Comparison of ENCODE assay signal across 7 mouse cellular contexts in genomic region chr8:48221724-48222428, GRCm38 (mm10).
A peak's percentile ranks its signal among the peaks of the same experiment; 100 is the strongest.
DNase-seq lines count a peak whose midpoint lies in the region; ATAC-seq and TF ChIP-seq lines count a peak whose summit lies in the region.

No protein-coding gene starts in this region.

- TF ChIP-seq EP300 in heart, postnatal 0 days (IDR thresholded peaks at IDR 0.05; ENCODE audit: low read depth), result no peak

- H3K4me1 ChIP-seq in heart, postnatal 0 days (ENCODE audit: control insufficient read depth, insufficient read depth), result no peaks in the 10 kb centered on the region
- no peaks in the 10 kb centered on the region for H3K4me1 ChIP-seq in liver, embryonic 12.5 days

- H3K36me3 ChIP-seq in heart, postnatal 0 days (replicated peaks; ENCODE audit: control insufficient read depth, insufficient read depth, low read length), result no peaks in the 10 kb centered on the region
- H3K36me3 ChIP-seq in liver, embryonic 12.5 days, result no peaks in the 10 kb centered on the region

- H3K9me3 ChIP-seq in heart, postnatal 0 days (replicated peaks; ENCODE audit: control insufficient read depth, low read length), result no peaks in the 10 kb centered on the region
- H3K9me3 ChIP-seq in liver, embryonic 12.5 days (replicated peaks), result no peaks in the 10 kb centered on the region

- H3K4me2 ChIP-seq in heart, postnatal 0 days (ENCODE audit: low read depth, low read length), result peak overlapping the region; percentile 74
- peak overlapping the region; percentile 53 for H3K4me2 ChIP-seq in liver, embryonic 12.5 days

- 0 out of 2 replicates have a peak, but pooled peaks cover 7% of the 10 kb centered on the region for H3K27me3 ChIP-seq in heart, postnatal 0 days (ENCODE audit: control insufficient read depth, insufficient read depth, low read length)
- no peaks in the 10 kb centered on the region for H3K27me3 ChIP-seq in liver, embryonic 12.5 days (replicated peaks)

- peak overlapping the region; percentile 48 for H3K4me3 ChIP-seq in heart, postnatal 0 days (ENCODE audit: low read depth, low read length)
- peak overlapping the region; percentile 22; the same call in 1 of the 2 replicates for H3K4me3 ChIP-seq in liver, embryonic 12.5 days

- DNase-seq in 3T3-L1 (ENCODE audit: low read depth, low spot score) (peak; percentile 3), A20 (ENCODE audit: low read depth, low spot score) (peak; percentile 2)
- peak; percentile 23 for DNase-seq in heart, postnatal 0 days (ENCODE audit: low spot score)
- DNase-seq in spleen, postnatal 14 days (ENCODE audit: low spot score in 2 of 2), result no peak
- no peak for DNase-seq in cerebellum, adult 18-20 months
- DNase-seq in right cerebral cortex, postnatal 36 days (ENCODE audit: low spot score in 2 of 2), result no peak

- H3K9ac ChIP-seq in heart, postnatal 0 days (replicated peaks; ENCODE audit: low read depth, low read length), result peak overlapping the region; percentile 32; the same call in 1 of the 2 replicates
- no peak overlapping the region for H3K9ac ChIP-seq in liver, embryonic 12.5 days

- 15% methylated on average over 16 of the region's 16 CpGs for WGBS in heart, postnatal 0 days
- WGBS in liver, embryonic 12.5 days (ENCODE audit: insufficient replicate concordance), result 22% methylated on average over 16 of the region's 16 CpGs

- no peak overlapping the region for H3K27ac ChIP-seq in heart, postnatal 0 days (ENCODE audit: low read depth)
- H3K27ac ChIP-seq in liver, embryonic 12.5 days, result no peak overlapping the region

- TF ChIP-seq CTCF in heart, postnatal 0 days (IDR thresholded peaks at IDR 0.05; ENCODE audit: low read depth), result no peak

- no peak for ATAC-seq in heart, postnatal 0 days (ENCODE audit: insufficient read depth, low read depth)
- no peak for ATAC-seq in liver, embryonic 12.5 days

Comparison
In these comparisons a context has a peak if more than half of its experiments do, and no peak if none do; other contexts are left out.
1. DNase-seq: peak in 3T3-L1 (single experiment), A20 (single experiment) and heart, postnatal 0 days (single experiment); none in spleen, postnatal 14 days (0 of 2), cerebellum, adult 18-20 months (0 of 2) and right cerebral cortex, postnatal 36 days (0 of 2).